Mouse (Mus musculus): ENCODE results near the gene Ttc24. TPM values are rescaled to one million over a fixed set of nuclear protein-coding genes. Genes with fewer than 3 reads are reported as not detected.

Ttc24 gene
- 0.09 TPM in 1 of 2 replicates, not detected in the other for polyA plus RNA-seq (2016; fragmentation: Nextera tagmentation; extraction: Ambion mirVana)

GRCm38 (mm10) chr3:88078204-88078603 lies at the start of gene Ttc24:
TSS of gene Ttc24 (minus strand) at chr3:88078304.
- Histone ChIP-seq H3K9me3 (no peaks in the 10 kb centered on the region), H3K27ac (no peak within 1 kb of the TSS), H3K36me3 (no peaks in the 10 kb centered on the region), H3K27me3 (ENCODE audit: insufficient read depth, poor library complexity, severe bottlenecking) (peaks cover 3% of the 10 kb centered on the region), H3K4me1 (replicated peaks) (peaks cover 22% of the 10 kb centered on the region), H3K4me3 (no peak within 1 kb of the TSS)
- no peak for DNase-seq (ENCODE audit: low spot score)
- 80% methylated on average over 4 of the region's 4 CpGs for WGBS

- 67% methylated on average over 3 of the region's 3 CpGs for WGBS
Measured at GRCm38 (mm10) chr3:88127636-88128035, 49.5 kb upstream of the Ttc24 start.

GRCm38 (mm10) chr3:88126181-88126580 lies 48.1 kb upstream of the Ttc24 start:
- H3K9me3 ChIP-seq, result no peaks in the 10 kb centered on the region
- no peaks in the 10 kb centered on the region for H3K27me3 ChIP-seq (ENCODE audit: insufficient read depth, poor library complexity, severe bottlenecking)
- 0 out of 2 replicates have a peak, but pooled peaks cover under 1% of the 10 kb centered on the region for H3K4me1 ChIP-seq (replicated peaks)
- 81% methylated on average over 7 of the region's 7 CpGs for WGBS
- H3K4me3 ChIP-seq, result no peak overlapping the region
- no peak for DNase-seq (ENCODE audit: low spot score)
- no peak overlapping the region for H3K27ac ChIP-seq
- H3K36me3 ChIP-seq, result peaks cover under 1% of the 10 kb centered on the region; the same call in 1 of the 2 replicates

More at GRCm38 (mm10) chr3:88127636-88128035, 49.5 kb upstream of the Ttc24 start:
- no peak overlapping the region for H3K27ac ChIP-seq
- H3K27me3 ChIP-seq (ENCODE audit: insufficient read depth, poor library complexity, severe bottlenecking), result no peaks in the 10 kb centered on the region
- no peaks in the 10 kb centered on the region for H3K36me3 ChIP-seq
- DNase-seq (ENCODE audit: low spot score), result no peak
- H3K4me1 ChIP-seq (replicated peaks), result no peaks in the 10 kb centered on the region
- H3K9me3 ChIP-seq, result no peaks in the 10 kb centered on the region
- H3K4me3 ChIP-seq, result no peak overlapping the region

- Histone ChIP-seq H3K9me3 (no peaks in the 10 kb centered on the region), H3K36me3 (peaks cover 10% of the 10 kb centered on the region), H3K27me3 (ENCODE audit: insufficient read depth, poor library complexity, severe bottlenecking) (no peaks in the 10 kb centered on the region), H3K27ac (no peak overlapping the region), H3K4me3 (no peak overlapping the region), H3K4me1 (replicated peaks) (0 out of 2 replicates have a peak, but pooled peaks cover 4% of the 10 kb centered on the region)
- WGBS, result 81% methylated on average over 4 of the region's 4 CpGs
- no peak for DNase-seq (ENCODE audit: low spot score)
Measured at GRCm38 (mm10) chr3:88125195-88125594, 47.1 kb upstream of the Ttc24 start.

GRCm38 (mm10) chr3:88121164-88122131 lies 43.3 kb upstream of the Ttc24 start:
- H3K36me3 ChIP-seq, result peaks cover 48% of the 10 kb centered on the region

GRCm38 (mm10) chr3:88120117-88120651 lies 42.1 kb upstream of the Ttc24 start:
- WGBS, result 90% methylated on average over 19 of the region's 19 CpGs
- no peak for DNase-seq (ENCODE audit: low spot score)
- no peaks in the 10 kb centered on the region for H3K27me3 ChIP-seq (ENCODE audit: insufficient read depth, poor library complexity, severe bottlenecking)
- no peak overlapping the region for H3K4me3 ChIP-seq
- peaks cover 59% of the 10 kb centered on the region for H3K36me3 ChIP-seq
- no peak overlapping the region for H3K27ac ChIP-seq
- 0 out of 2 replicates have a peak, but pooled peaks cover 4% of the 10 kb centered on the region for H3K4me1 ChIP-seq (replicated peaks)
- H3K9me3 ChIP-seq, result no peaks in the 10 kb centered on the region

More at GRCm38 (mm10) chr3:88121164-88122131, 43.3 kb upstream of the Ttc24 start:
- H3K9me3 ChIP-seq, result no peaks in the 10 kb centered on the region
- H3K27me3 ChIP-seq (ENCODE audit: insufficient read depth, poor library complexity, severe bottlenecking), result no peaks in the 10 kb centered on the region
- no peak overlapping the region for H3K4me3 ChIP-seq
- no peak for DNase-seq (ENCODE audit: low spot score)
- no peak overlapping the region for H3K27ac ChIP-seq
- H3K4me1 ChIP-seq (replicated peaks), result 0 out of 2 replicates have a peak, but pooled peaks cover 4% of the 10 kb centered on the region
- 77% methylated on average over 14 of the region's 14 CpGs for WGBS

- Histone ChIP-seq H3K27me3 (ENCODE audit: insufficient read depth, poor library complexity, severe bottlenecking) (no peaks in the 10 kb centered on the region), H3K27ac (no peak overlapping the region), H3K9me3 (no peaks in the 10 kb centered on the region), H3K4me1 (replicated peaks) (no peaks in the 10 kb centered on the region), H3K4me3 (no peak overlapping the region), H3K36me3 (peaks cover 99% of the 10 kb centered on the region)
- DNase-seq (ENCODE audit: low spot score), result no peak
- 94% methylated on average over 12 of the region's 12 CpGs for WGBS
Measured at GRCm38 (mm10) chr3:88114396-88114795, 36.3 kb upstream of the Ttc24 start.

GRCm38 (mm10) chr3:88109126-88109525 lies 31.0 kb upstream of the Ttc24 start:
- no peaks in the 10 kb centered on the region for H3K27me3 ChIP-seq (ENCODE audit: insufficient read depth, poor library complexity, severe bottlenecking)
- H3K4me1 ChIP-seq (replicated peaks), result no peaks in the 10 kb centered on the region
- no peaks in the 10 kb centered on the region for H3K9me3 ChIP-seq
- H3K4me3 ChIP-seq, result no peak overlapping the region
- 94% methylated on average over 6 of the region's 6 CpGs for WGBS
- no peak for DNase-seq (ENCODE audit: low spot score)
- H3K36me3 ChIP-seq, result peaks cover 98% of the 10 kb centered on the region
- no peak overlapping the region for H3K27ac ChIP-seq

- peaks cover 98% of the 10 kb centered on the region for H3K36me3 ChIP-seq
- 79% methylated on average over 4 of the region's 4 CpGs for WGBS
Measured at GRCm38 (mm10) chr3:88106126-88106525, 28.0 kb upstream of the Ttc24 start.

GRCm38 (mm10) chr3:88102611-88103010 lies 24.5 kb upstream of the Ttc24 start:
- Histone ChIP-seq H3K9me3 (no peaks in the 10 kb centered on the region), H3K36me3 (peaks cover 94% of the 10 kb centered on the region), H3K27me3 (ENCODE audit: insufficient read depth, poor library complexity, severe bottlenecking) (no peaks in the 10 kb centered on the region), H3K27ac (no peak overlapping the region), H3K4me3 (no peak overlapping the region), H3K4me1 (replicated peaks) (no peaks in the 10 kb centered on the region)
- 82% methylated on average over 6 of the region's 6 CpGs for WGBS
- no peak for DNase-seq (ENCODE audit: low spot score)

More at GRCm38 (mm10) chr3:88106126-88106525, 28.0 kb upstream of the Ttc24 start:
- H3K4me3 ChIP-seq, result no peak overlapping the region
- H3K27me3 ChIP-seq (ENCODE audit: insufficient read depth, poor library complexity, severe bottlenecking), result no peaks in the 10 kb centered on the region
- H3K9me3 ChIP-seq, result no peaks in the 10 kb centered on the region
- H3K4me1 ChIP-seq (replicated peaks), result no peaks in the 10 kb centered on the region
- DNase-seq (ENCODE audit: low spot score), result no peak
- H3K27ac ChIP-seq, result no peak overlapping the region

- Histone ChIP-seq H3K9me3 (no peaks in the 10 kb centered on the region), H3K4me1 (replicated peaks) (no peaks in the 10 kb centered on the region), H3K27ac (no peak overlapping the region), H3K4me3 (no peak overlapping the region), H3K27me3 (ENCODE audit: insufficient read depth, poor library complexity, severe bottlenecking) (no peaks in the 10 kb centered on the region), H3K36me3 (peaks cover 94% of the 10 kb centered on the region)
- WGBS, result 91% methylated on average over 6 of the region's 6 CpGs
- DNase-seq (ENCODE audit: low spot score), result no peak
Measured at GRCm38 (mm10) chr3:88102196-88102595, 24.1 kb upstream of the Ttc24 start.

GRCm38 (mm10) chr3:88101736-88102135 lies 23.6 kb upstream of the Ttc24 start:
- 94% methylated on average over 7 of the region's 7 CpGs for WGBS
- peaks cover 94% of the 10 kb centered on the region for H3K36me3 ChIP-seq
- H3K4me1 ChIP-seq (replicated peaks), result no peaks in the 10 kb centered on the region
- DNase-seq (ENCODE audit: low spot score), result no peak
- no peak overlapping the region for H3K4me3 ChIP-seq
- no peaks in the 10 kb centered on the region for H3K27me3 ChIP-seq (ENCODE audit: insufficient read depth, poor library complexity, severe bottlenecking)
- no peaks in the 10 kb centered on the region for H3K9me3 ChIP-seq
- H3K27ac ChIP-seq, result no peak overlapping the region

- Histone ChIP-seq H3K36me3 (peaks cover 93% of the 10 kb centered on the region), H3K27ac (no peak overlapping the region), H3K27me3 (ENCODE audit: insufficient read depth, poor library complexity, severe bottlenecking) (no peaks in the 10 kb centered on the region), H3K9me3 (no peaks in the 10 kb centered on the region), H3K4me1 (replicated peaks) (no peaks in the 10 kb centered on the region), H3K4me3 (no peak overlapping the region)
- DNase-seq (ENCODE audit: low spot score), result no peak
- WGBS, result 92% methylated on average over 3 of the region's 3 CpGs
Measured at GRCm38 (mm10) chr3:88100251-88100650, 22.1 kb upstream of the Ttc24 start.
